Mouse (Mus musculus): ENCODE results near the gene Sec24a. TPM values are rescaled to one million over a fixed set of nuclear protein-coding genes. Genes with fewer than 3 reads are reported as not detected.
"Not testable (repeated sequence)": the region's sequence is repeated elsewhere in the genome, so short reads cannot be mapped to it uniquely, and the experiment has no call there.

Sec24a gene
- total RNA-seq, 2 experiments from 2014 or later: 41.1 to 56.0 TPM

DNA sequence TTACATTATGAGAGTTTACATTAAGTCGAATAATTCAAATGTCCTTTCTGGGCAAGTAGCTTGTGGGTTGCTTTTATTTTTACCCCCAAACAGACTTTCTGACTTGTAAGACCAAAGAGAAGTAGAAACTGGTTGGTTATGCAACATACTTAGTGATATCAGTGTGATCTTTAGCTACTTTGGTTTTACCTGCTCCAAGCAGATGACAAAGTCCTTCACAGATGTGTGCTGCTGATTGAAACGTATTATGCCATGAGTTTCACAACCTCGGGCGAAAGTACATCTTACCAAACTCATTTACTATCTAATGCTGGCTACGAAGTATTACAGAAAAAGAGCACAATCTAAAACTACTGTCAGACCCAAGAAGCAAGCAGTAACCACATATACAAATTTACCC, 5.8 kb downstream of the Sec24a start:
- TF ChIP-seq CTCF (IDR thresholded peaks at IDR 0.05): no peak
- H3K27ac ChIP-seq: peak overlapping the region; percentile 98
- DNase-seq: no peak
- no peak overlapping the region for H3K4me3 ChIP-seq
- intact Hi-C loops (cut with DNase I): no loop called here

DNA sequence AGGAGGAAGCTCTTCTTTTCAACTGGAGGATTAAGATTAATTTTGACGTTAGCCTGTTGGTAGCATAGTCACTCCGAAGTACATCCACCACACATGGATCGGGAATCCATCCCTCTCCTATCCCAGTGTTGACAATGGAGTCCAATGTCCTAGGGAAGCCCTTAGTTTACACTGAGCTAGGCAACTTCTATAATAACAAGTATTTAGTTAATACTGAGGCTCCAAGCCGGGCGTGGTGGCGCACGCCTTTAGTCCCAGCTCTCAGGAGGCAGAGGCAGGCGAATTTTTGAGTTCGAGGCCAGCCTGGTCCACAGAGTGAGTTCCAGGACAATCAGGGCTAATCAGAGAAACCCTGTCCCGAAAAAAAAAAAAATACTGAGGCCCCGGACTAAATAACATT, 6.4 kb downstream of the Sec24a start:
- TF ChIP-seq CTCF (IDR thresholded peaks at IDR 0.05): no peak
- DNase-seq: no peak
- peak overlapping the region; percentile 93 for H3K4me3 ChIP-seq
- intact Hi-C loops (cut with DNase I): no loop called here
- peak overlapping the region; percentile 98 for H3K27ac ChIP-seq

DNA sequence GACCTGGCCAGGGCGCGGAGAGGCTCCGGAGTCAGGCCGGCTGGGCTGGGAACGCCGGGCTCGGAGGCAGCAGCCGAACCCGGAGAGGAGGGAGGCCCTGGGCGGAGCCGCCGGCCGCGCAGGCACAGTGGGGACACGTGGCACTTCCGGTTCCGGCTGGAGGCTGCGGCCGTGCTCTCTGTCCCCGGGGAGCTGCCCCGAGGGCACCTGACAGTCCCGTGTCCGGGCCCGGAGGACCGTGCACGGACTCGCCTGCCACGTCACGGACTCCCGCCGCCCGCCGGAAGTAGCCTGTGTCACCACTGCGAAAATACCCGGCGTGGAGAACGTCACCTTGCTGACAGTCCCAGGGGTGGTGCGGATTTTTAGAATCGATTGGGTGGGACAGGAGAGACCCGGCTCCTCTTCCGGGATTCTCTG, 7.1 kb downstream of the Sec24a start:
- DNase-seq: peak; percentile 99
- Histone ChIP-seq H3K4me3 (peak overlapping the region; percentile 93), H3K27ac (peak overlapping the region; percentile 98)
- no peak for TF ChIP-seq CTCF (IDR thresholded peaks at IDR 0.05)
- intact Hi-C loops (cut with DNase I): no loop called here

DNA sequence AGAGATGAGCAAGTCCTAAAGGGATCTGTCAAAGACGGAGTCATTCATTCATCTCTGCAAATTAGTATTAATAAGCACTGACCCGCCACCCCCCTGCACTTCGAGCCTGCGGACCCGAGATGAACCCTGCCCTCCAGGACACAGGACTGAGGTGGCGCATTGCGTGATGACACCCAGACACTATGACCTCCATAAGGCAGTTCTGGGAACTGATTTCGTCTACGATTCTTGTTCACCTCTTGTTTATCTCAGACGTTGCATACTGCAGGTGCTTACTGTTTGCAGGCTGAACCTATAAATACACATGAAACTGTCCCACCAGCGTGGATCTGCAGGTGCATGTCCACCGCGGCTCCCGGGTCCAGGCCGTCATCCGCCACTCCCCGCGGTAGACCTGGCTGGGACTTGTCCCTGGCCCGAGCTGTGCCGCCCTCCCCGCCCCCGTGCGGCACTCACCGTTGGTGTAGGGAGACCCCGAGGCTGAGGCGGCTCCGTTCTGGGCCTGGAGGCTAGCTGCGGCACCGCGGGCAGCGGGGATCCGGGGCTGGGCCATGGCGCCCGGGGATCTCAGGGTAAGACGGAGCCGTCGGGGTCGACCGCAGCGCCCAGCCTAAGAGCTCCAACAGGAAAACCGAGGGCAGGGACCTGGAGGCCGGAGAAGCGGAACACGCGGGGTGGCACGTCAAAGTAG, 7.7 kb downstream of the Sec24a start:
- no peak for TF ChIP-seq CTCF (IDR thresholded peaks at IDR 0.05)
- intact Hi-C loops (cut with DNase I): no loop called here
- DNase-seq: peak; percentile 81

GRCm38 (mm10) chr11:51751623-51752225, 11.7 kb downstream of the Sec24a start:
- H3K4me3 ChIP-seq: peak overlapping the region; percentile 39
- H3K27ac ChIP-seq: peak overlapping the region; percentile 86
- DNase-seq: peak; percentile 68
- intact Hi-C loops (cut with DNase I): not testable (repeated sequence)

More for the DNA sequence above, 7.7 kb downstream of the Sec24a start:
- Histone ChIP-seq H3K27ac (peak overlapping the region; percentile 98), H3K4me3 (peak overlapping the region; percentile 93)

DNA sequence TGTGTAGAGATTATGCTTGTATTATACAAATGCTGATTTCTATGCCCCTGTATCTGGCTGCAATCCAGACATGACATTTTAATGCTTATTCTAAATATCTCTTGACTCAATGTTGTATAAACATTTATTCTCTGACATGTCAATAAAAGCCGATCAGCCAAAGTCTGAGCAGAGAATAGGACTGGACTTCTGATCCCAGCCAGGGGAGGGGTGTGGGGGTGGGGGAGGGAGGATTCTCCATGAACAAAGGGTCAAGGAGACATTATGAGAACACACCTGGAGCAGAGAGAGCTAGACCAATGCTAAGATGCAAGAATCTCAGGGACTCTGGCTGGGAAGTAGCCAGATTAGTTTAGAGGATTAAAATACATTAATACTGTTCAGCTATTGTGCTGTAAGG, 17.3 kb downstream of the Sec24a start:
- H3K27ac ChIP-seq: no peak overlapping the region
- intact Hi-C loops (cut with DNase I): no loop called here
- TF ChIP-seq CTCF (IDR thresholded peaks at IDR 0.05): no peak
- H3K4me3 ChIP-seq: no peak overlapping the region
- DNase-seq: no peak

GRCm38 (mm10) chr11:51740701-51741100, 22.7 kb downstream of the Sec24a start:
- DNase-seq: no peak
- Histone ChIP-seq H3K27ac (no peak overlapping the region), H3K4me3 (no peak overlapping the region)
- intact Hi-C loops (cut with DNase I): no loop called here
- TF ChIP-seq CTCF (IDR thresholded peaks at IDR 0.05): no peak

DNA sequence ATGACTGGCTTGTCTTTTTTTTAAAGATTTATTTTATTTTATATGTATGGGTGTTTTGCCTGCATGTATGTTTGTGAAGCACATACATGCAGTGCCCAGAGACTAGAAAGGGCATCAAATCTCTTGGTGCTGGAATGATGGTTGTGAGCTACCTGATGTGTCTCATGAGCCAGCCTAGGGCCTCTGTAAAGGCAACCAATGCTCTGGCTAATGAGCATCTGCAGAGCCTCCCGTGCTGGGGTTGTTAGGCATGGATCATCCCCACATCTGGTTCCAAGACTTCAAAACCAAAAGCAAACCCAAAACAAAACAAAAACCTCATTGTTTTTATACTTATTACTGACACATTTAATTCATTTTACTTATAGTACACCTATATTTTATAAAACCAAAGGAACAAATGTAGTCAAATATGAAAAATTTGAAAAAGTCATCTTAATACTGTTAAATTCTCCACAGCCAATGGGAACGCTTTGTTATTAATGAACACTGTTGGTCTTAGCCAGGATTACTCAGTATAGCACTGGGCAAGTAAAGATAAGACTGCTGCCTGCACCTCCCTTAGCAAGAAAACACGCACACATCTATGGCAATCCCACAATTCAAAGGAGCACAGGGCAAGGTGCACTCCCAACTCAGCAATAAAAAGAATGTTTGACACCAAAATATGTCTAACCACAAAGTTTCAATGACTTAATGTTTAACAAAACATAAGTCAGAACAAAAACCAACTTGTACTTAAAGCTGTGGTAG, 24.6 kb downstream of the Sec24a start:
- no peak for TF ChIP-seq CTCF (IDR thresholded peaks at IDR 0.05)
- Histone ChIP-seq H3K27ac (no peak overlapping the region), H3K4me3 (no peak overlapping the region)
- no peak for DNase-seq
- intact Hi-C loops (cut with DNase I): no loop called here

DNA sequence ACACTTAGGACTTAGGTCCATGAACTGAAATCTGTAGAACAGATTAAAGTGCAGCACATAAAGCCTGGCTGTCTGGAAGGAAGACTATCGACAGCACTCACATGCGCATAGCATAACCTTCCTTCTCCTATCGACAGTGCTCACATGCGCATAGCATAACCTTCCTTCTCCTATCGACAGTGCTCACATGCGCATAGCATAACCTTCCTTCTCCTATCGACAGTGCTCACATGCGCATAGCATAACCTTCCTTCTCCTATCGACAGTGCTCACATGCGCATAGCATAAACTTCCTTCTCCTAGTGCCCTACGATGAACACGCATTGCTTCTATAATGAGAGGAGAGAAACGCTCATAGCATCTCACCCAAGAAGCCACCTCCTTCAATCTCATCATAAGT, 29.2 kb downstream of the Sec24a start:
- intact Hi-C loops (cut with DNase I); H3K27ac ChIP-seq; H3K4me3 ChIP-seq; DNase-seq: not testable (repeated sequence)

DNA sequence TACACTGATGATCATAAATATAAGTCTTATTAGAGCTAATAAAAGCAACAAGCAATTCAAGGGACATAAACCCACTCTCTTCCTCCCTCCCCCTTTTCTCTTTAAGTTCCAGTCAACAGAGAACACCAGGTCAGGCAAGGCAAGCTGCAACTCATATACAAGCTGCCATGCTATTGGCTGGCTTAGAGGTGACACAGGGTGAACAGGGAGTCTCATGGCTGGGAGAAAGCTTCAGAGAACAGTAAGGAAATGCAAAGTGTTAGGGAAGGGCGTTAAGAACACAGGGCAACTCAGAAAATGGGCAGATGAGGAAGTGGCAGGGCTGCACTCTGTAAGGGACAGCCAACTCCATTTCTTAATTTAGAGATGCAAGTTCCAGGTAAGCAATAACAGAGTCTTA, 30.6 kb downstream of the Sec24a start:
- Histone ChIP-seq H3K4me3 (no peak overlapping the region), H3K27ac (no peak overlapping the region)
- intact Hi-C loops (cut with DNase I): no loop called here
- TF ChIP-seq CTCF (IDR thresholded peaks at IDR 0.05): no peak
- no peak for DNase-seq

GRCm38 (mm10) chr11:51721066-51721465, 42.4 kb downstream of the Sec24a start:
- Histone ChIP-seq H3K4me3 (no peak overlapping the region), H3K27ac (no peak overlapping the region)
- no peak for TF ChIP-seq CTCF (IDR thresholded peaks at IDR 0.05)
- intact Hi-C loops (cut with DNase I): no loop called here
- no peak for DNase-seq

DNA sequence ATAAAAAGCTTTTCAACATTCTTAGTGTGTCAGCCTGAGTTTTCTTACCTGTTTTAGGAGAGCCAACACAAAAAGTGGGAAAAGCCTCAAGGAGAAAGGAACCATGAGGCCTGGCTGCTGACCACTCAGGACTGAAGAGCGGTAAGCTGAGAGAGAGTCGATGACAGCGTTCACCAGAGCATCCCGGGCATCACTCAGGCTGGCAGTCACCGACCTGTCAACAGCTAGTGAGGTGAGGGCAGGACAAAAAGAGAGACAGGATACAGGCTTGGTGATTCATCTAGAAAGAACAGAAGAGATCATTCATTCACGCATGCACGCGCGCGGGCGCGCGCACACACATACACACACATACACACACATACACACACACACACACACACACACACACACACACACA, 56.4 kb downstream of the Sec24a start:
- H3K27ac ChIP-seq: no peak overlapping the region
- no peak overlapping the region for H3K4me3 ChIP-seq
- no peak for DNase-seq
- intact Hi-C loops (cut with DNase I): no loop called here
- no peak for TF ChIP-seq CTCF (IDR thresholded peaks at IDR 0.05)

DNA sequence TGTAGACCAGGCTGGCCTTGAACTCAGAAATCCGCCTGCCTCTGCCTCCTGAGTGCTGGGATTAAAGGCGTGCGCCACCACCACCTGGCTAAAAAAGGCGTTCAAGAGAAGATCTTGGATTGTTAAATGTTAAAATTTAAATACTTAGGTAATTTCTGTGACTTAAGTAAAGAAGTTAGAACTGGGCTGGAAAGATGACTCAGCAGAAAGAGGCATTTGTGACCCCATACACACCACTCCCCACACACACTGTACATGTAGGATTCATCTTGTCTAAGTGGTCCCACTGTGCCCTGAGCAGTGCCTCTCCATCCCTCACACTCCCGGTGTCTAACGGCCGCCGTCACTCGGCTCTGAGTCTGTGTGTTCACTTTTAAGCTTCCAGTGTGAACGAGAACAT, 57.0 kb downstream of the Sec24a start:
- intact Hi-C loops (cut with DNase I): no loop called here
- H3K4me3 ChIP-seq: no peak overlapping the region
- no peak overlapping the region; the same call in 1 of the 2 replicates for H3K27ac ChIP-seq
- DNase-seq: no peak
- no peak for TF ChIP-seq CTCF (IDR thresholded peaks at IDR 0.05)

Measured in gastrocnemius, adult 2 months (tissue).